Mouse (Mus musculus) cerebral cortex, adult 2 months (tissue): ENCODE results near the gene Tgif2.

Experiments
- WGBS: fragments of 180-500 bp; shearing (Covaris S2); methylation state at CpG from one replicate; pipeline ENCODE4 v1.1.7; 2018; 5-methylcytosine and 5-hydroxymethylcytosine counted together

The Tgif2 gene

GRCm38 (mm10) chr2:156839319-156840191 lies at the start of gene Tgif2:
Gene Tgif2 (plus strand): TSS chr2:156840007.
- 23% methylated on average over 61 of the region's 61 CpGs for WGBS

- WGBS: 85% methylated on average over 1 of the region's 1 CpGs
Measured at GRCm38 (mm10) chr2:156798516-156798915, 41.3 kb upstream of the Tgif2 start.

DNA sequence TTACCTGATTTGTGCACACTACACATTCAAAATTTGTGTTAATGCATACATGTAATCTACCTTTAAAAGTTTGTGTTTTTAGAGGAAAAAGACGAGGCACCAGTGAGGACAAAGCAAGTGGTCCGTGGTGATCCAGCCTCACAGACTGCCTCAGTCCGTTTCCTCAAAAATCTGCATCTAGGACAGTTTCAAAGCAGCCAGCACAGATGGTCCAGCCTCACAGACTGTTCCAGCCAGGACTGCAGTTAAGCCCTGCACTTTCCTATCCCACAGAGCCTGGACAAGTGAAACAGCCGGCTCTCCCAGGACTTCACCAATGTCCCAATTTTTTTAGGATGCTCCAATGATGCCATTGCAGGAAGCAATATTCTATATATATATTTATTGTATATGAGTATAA lies 38.8 kb upstream of the Tgif2 start:
- 62% methylated on average over 4 of the region's 4 CpGs for WGBS

DNA sequence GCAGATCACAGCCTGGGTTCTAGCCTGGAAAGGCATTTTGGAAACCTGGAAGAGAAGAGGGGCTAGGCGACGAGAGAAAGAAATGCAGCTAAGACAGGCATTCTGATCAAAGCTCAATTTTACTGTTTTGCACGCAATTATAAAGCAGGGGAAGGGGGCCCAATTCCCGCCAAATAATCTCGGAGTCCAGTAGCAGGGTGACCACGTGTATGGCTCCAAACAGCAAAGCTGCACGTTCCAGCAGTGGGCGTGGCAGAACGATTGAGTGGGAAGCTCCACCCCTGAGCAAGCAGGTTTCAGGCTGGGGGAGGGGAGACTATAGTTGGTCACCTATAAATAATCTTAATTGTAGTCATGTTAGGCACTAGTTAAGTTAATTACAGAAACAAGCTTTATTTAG lies 37.7 kb upstream of the Tgif2 start:
- WGBS: 49% methylated on average over 9 of the region's 9 CpGs

GRCm38 (mm10) chr2:156803698-156804372 lies 36.0 kb upstream of the Tgif2 start:
- 74% methylated on average over 4 of the region's 4 CpGs for WGBS

DNA sequence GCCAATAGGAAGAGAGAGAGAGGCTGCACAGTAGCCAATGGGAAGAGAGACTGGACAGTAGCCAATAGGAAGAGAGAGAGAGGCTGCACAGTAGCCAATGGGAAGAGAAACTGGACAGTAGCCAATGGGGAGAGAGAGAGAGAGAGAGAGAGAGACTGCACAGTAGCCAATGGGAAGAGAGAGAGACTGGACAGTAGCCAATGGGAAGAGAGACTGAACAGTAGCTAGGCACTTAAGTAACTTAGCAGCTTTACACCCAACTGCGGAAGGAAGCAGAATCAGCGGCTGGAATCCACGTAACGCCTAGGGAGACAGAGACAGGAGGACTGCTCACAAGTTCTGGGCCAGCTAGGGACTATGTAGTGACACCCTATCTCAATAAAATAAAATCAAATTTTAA lies 35.2 kb upstream of the Tgif2 start:
- WGBS: 88% methylated on average over 4 of the region's 4 CpGs

GRCm38 (mm10) chr2:156806886-156807285 lies 32.9 kb upstream of the Tgif2 start:
- WGBS: 80% methylated on average over 6 of the region's 6 CpGs

GRCm38 (mm10) chr2:156809579-156809978 lies 30.2 kb upstream of the Tgif2 start:
- WGBS: 37% methylated on average over 2 of the region's 2 CpGs

- 98% methylated on average over 10 of the region's 10 CpGs for WGBS
Measured at GRCm38 (mm10) chr2:156810716-156811115, 29.1 kb upstream of the Tgif2 start.

- 78% methylated on average over 5 of the region's 5 CpGs for WGBS
Measured at GRCm38 (mm10) chr2:156811556-156811955, 28.3 kb upstream of the Tgif2 start.

DNA sequence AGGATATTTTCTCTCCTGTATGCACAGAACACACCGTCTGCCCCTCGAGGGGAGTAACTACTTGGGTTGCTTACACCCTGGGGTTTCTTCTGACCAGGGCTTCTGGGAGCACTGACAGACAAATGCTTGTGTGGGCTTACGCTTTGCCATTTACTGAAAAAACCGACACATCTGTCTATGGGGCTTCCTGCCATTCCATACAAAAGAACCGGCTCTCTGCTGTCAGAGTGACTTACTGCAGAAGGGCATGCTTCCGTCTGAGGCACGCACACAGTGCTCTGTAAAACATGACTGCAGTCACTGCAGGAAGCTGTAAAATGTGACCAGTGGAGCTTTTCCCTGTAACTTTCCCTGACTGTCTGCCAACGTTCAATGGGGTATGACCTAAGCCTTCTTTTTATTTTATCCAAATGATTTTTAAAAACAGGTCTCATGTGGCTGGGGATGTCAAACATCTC lies 25.4 kb upstream of the Tgif2 start:
- WGBS: 48% methylated on average over 8 of the region's 8 CpGs

DNA sequence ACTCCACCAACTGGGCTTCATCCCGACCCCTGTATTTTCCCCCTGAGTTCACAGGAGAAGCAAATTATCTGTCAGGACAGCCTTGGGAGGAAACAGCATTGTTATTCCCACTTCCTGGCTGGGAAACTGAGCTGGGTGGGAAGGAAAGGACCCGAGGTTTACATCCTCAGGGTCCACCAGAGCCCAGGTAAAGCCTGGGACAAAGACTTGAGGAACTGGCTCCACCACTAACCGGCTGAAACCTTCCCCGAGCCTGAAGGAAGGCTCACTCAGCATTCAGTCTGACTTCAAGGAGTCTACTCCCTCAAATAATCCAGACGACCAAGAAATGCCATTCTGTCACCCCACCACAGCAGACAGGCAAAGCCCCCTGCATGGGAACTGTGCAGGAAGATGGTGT lies 24.9 kb upstream of the Tgif2 start:
- WGBS: 57% methylated on average over 5 of the region's 5 CpGs

DNA sequence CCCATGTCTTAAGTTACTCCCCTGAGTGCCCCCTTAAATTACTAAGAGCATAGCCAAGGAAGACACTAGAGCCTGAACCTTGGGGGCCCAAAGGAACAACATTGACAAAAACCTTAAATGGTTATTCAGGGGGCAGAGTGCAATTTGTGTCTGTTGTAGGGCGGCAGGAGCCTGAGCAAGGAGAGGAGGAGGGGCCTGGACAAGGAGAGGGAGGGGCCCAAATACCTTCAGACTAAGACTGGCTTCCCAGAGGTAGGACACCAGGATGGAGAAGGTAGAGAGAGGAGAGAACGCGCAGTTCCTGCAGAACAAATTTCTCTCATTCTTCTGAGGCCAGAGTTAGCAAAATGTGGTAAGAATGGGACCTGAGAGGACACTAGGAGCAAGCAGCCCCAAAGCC lies 24.4 kb upstream of the Tgif2 start:
- WGBS: 96% methylated on average over 3 of the region's 3 CpGs

- 82% methylated on average over 1 of the region's 1 CpGs for WGBS
Measured at GRCm38 (mm10) chr2:156816116-156816515, 23.7 kb upstream of the Tgif2 start.

GRCm38 (mm10) chr2:156825128-156825527 lies 14.7 kb upstream of the Tgif2 start:
- WGBS: 85% methylated on average over 6 of the region's 6 CpGs

DNA sequence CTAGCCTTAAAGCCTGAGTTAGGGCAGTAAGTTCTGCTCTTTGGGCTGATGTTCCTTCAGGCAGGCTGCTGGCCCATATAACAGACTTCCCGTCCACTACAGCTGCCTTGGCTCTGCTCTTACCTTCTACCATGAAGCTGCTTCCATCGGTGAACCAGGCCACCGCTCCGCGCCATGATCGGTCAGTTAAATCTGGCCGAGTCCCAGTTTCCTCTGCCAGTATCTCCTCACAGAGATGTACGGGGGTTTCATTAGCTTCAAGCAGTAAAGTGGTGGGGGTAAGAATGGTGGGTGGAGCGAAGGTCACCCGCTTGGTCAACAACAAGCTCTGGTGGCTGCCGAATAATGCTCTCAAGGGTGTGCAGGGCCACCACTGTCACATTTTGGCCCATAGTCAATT lies 5.5 kb upstream of the Tgif2 start:
- WGBS: 97% methylated on average over 11 of the region's 11 CpGs

GRCm38 (mm10) chr2:156838839-156839238 lies 968 bp upstream of the Tgif2 start:
- 88% methylated on average over 6 of the region's 6 CpGs for WGBS

DNA sequence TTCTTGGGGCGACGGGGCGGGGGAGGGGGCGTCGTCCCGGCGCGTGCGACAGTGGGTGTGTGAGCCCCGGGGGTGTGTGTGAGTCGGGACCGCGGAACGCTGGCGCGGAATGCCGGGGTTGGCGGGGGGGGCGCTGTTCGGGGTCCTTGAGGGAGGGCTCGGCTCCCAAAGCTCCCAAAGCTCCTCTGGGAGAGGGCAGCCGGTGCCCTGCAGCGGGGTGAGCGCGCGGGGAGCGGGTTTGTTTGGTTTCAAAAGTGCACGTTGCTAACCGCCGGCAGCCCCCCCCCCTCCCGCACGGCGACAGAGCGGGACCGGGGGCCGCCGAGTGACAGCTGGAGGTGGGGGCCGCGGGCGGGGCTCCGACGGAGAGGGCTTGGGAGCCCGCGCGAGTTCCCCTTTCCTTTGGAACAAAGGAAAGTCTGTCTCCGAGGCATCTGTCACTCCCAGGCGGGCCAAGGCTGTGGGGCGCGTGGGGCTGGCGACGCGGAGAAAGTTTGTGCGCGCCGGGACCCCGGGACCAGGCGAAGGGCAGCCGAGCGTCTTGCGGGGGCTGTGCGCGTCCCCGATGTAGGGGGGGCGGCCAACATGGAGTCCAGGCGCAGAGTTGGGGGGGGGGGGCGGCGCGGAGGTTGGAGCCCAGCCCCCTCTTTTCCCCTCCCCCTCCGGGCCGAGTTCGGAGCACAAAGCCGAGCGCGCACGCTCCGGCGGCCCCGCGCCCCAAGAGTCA lies 657 bp downstream of the Tgif2 start:
- under 1% methylated on average over 68 of the region's 79 CpGs for WGBS

DNA sequence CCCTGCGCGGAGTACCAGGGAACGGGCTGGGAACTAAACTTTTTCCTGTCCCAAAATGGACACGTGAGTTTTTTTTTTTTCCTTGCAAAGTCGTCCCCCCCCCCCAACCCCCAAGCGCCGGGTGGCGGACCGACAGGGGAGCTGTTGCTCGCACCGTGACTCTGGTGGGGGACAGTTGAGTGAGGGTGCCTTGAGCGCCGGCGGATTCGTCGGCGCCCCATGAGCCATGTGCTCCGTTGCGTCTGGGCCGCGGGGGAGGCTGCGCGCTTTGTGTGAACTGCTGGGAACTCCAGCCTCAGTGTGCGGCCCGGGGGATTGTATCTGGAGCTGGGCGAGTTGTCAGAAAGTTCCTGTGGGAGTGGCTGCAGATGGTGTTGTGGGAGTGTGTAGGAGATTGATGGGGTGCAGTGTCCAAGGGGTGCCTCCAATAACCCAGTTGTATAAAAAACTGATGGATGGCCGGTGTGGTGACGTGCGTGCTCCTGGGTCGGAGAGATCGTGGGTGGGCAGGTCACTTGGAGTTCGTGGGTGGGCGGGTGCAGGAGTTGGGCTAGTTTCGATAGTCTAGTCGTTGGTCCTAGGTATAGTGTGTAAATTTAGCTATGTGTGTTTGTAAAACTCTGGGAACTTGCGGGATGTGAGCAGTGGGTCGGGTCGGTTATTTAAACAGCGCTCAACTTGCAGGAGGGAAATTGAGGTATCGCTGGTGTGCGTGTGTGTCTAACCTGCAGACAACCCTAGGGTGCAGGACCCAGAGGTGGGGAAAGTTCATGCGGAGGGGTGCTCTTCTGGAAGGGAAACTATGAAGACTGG lies 1.4 kb downstream of the Tgif2 start:
- 2% methylated on average over 41 of the region's 42 CpGs for WGBS

GRCm38 (mm10) chr2:156841841-156842706 lies 2.3 kb downstream of the Tgif2 start:
- 41% methylated on average over 20 of the region's 20 CpGs for WGBS
